ENCODE assay signal across 9 mouse cellular contexts in genomic region chr11:94565151-94565479, GRCm38 (mm10). TPM values are rescaled to one million over a fixed set of nuclear protein-coding genes. Genes with fewer than 3 reads are reported as not detected.
DNase-seq lines count a peak whose midpoint lies in the region; ATAC-seq lines count a peak whose summit lies in the region.
"Had no signal": no experiment of that assay in that cellular context is flagged by ENCODE, and none has a peak within 500 bp of the region (broad histone marks: within the 10 kb centered on the region; RNA-seq: fewer than 3 reads in every experiment).

No protein-coding gene starts in this region.

- H3K4me2 ChIP-seq in heart, embryonic 14.5 days (ENCODE audit: low read length) = peak overlapping the region; percentile 73
- H3K4me2 ChIP-seq in intestine, embryonic 15.5 days (replicated peaks) = peak overlapping the region; percentile 55
- peak overlapping the region; percentile 42 for H3K4me2 ChIP-seq in midbrain, embryonic 11.5 days

- no peak for DNase-seq in heart, postnatal 25 days (ENCODE audit: low spot score)
- peak; percentile 60 for DNase-seq in R1 (ENCODE audit: low read depth, low spot score)
- no peak for DNase-seq in midbrain, embryonic 11.5 days (ENCODE audit: low spot score, missing footprints)
- no peak for DNase-seq in layer of hippocampus, adult 9-11 months
- DNase-seq in spleen, postnatal 36 days (ENCODE audit: low spot score in 2 of 2) = no peak
- DNase-seq in adrenal gland, adult 18-20 months (ENCODE audit: low spot score in 2 of 2) = no peak

- H3K9me3 ChIP-seq in heart, embryonic 14.5 days (ENCODE audit: control insufficient read depth, low read length) = no peaks in the 10 kb centered on the region
- no peaks in the 10 kb centered on the region for H3K9me3 ChIP-seq in intestine, embryonic 15.5 days
- H3K9me3 ChIP-seq in midbrain, embryonic 11.5 days (ENCODE audit: control insufficient read depth, low read length) = no peaks in the 10 kb centered on the region

- H3K9ac ChIP-seq in heart, embryonic 14.5 days (ENCODE audit: low read length) = peak overlapping the region; percentile 67
- peak overlapping the region; percentile 31; the same call in 1 of the 2 replicates for H3K9ac ChIP-seq in intestine, embryonic 15.5 days
- H3K9ac ChIP-seq in midbrain, embryonic 11.5 days (ENCODE audit: low read length) = peak overlapping the region; percentile 46; the same call in 1 of the 2 replicates

- 10% methylated on average over 16 of the region's 16 CpGs for WGBS in heart, embryonic 14.5 days
- WGBS in intestine, embryonic 15.5 days = 23% methylated on average over 16 of the region's 16 CpGs
- 15% methylated on average over 16 of the region's 16 CpGs for WGBS in midbrain, embryonic 11.5 days

- H3K4me1 ChIP-seq in heart, embryonic 14.5 days (ENCODE audit: control insufficient read depth in 2 of 2, insufficient read depth in 2 of 2, low read length in 2 of 2) = peaks cover 12 to 14% of the 10 kb centered on the region in 2 experiments
- peaks cover 23% of the 10 kb centered on the region for H3K4me1 ChIP-seq in intestine, embryonic 15.5 days (replicated peaks)
- H3K4me1 ChIP-seq in midbrain, embryonic 11.5 days (ENCODE audit: control insufficient read depth, insufficient read depth, low read length) = peaks cover 4% of the 10 kb centered on the region; the same call in 1 of the 2 replicates

- 0 out of 2 replicates have a peak, but pooled peaks cover 10% of the 10 kb centered on the region for H3K36me3 ChIP-seq in heart, embryonic 14.5 days (ENCODE audit: control insufficient read depth, insufficient read depth, low read length)
- H3K36me3 ChIP-seq in intestine, embryonic 15.5 days = no peaks in the 10 kb centered on the region
- no peaks in the 10 kb centered on the region for H3K36me3 ChIP-seq in midbrain, embryonic 11.5 days (ENCODE audit: control insufficient read depth, insufficient read depth, low read length)

- ATAC-seq in heart, embryonic 14.5 days (ENCODE audit: insufficient number of reproducible peaks, insufficient read depth, low FRiP score, low read depth) = no peak
- peak; percentile 58 for ATAC-seq in intestine, embryonic 15.5 days
- ATAC-seq in midbrain, embryonic 11.5 days (ENCODE audit: low FRiP score) = no peak

- peak overlapping the region; percentile 30 for H3K4me3 ChIP-seq in heart, embryonic 14.5 days (ENCODE audit: control insufficient read depth in 1 of 2, insufficient read depth in 1 of 2, low read depth in 1 of 2, low read length in 2 of 2)
- peak overlapping the region; percentile 15; the same call in 1 of the 2 replicates for H3K4me3 ChIP-seq in intestine, embryonic 15.5 days (replicated peaks)
- peak overlapping the region; percentile 9; the same call in 1 of the 2 replicates for H3K4me3 ChIP-seq in midbrain, embryonic 11.5 days (ENCODE audit: low read depth, low read length)
- H3K4me3 ChIP-seq: erythroblast, embryonic 14.5 days had no signal

- peaks cover 15% of the 10 kb centered on the region for H3K27me3 ChIP-seq in heart, embryonic 14.5 days (ENCODE audit: control insufficient read depth, insufficient read depth, low read length)
- H3K27me3 ChIP-seq in intestine, embryonic 15.5 days (replicated peaks) = peaks cover 8% of the 10 kb centered on the region; the same call in 1 of the 2 replicates
- H3K27me3 ChIP-seq in midbrain, embryonic 11.5 days (ENCODE audit: control insufficient read depth, insufficient read depth, low read length) = peaks cover 21% of the 10 kb centered on the region

- H3K27ac ChIP-seq in heart, embryonic 14.5 days (replicated peaks in 1 of 2; ENCODE audit: control insufficient read depth in 1 of 2, insufficient read depth in 1 of 2, low read depth in 2 of 2, low read length in 2 of 2) = no peak overlapping the region
- no peak overlapping the region for H3K27ac ChIP-seq in intestine, embryonic 15.5 days
- H3K27ac ChIP-seq in midbrain, embryonic 11.5 days (ENCODE audit: low read depth, low read length) = no peak overlapping the region

- intact Hi-C loops in heart, postnatal 25 days (cut with DNase I) = no loop called here

RNA-seq across cellular contexts. Expression of gene Chad, which starts 0.3 kb away (rescaled TPM):
- 0.15 and 0.42 TPM in 2 replicates for polyA plus RNA-seq in heart, embryonic 14.5 days (2014; fragmentation: Nextera tagmentation; extraction: Ambion mirVana)
- total RNA-seq in heart, postnatal 25 days (2021) = 1 to 10 TPM; 1.5 TPM
- 1.0 and 1.4 TPM in 2 replicates for polyA plus RNA-seq in intestine, embryonic 15.5 days (2015; fragmentation: Nextera tagmentation; extraction: Ambion mirVana)
- polyA plus RNA-seq in midbrain, embryonic 11.5 days (2014; fragmentation: Nextera tagmentation; extraction: Ambion mirVana) = 0.20 and 0.30 TPM in 2 replicates
- not detected for total RNA-seq in adrenal gland, adult 18-20 months (2021)
- polyA plus RNA-seq: erythroblast, embryonic 14.5 days had no signal

RNA-seq across cellular contexts. Expression of gene Rsad1, which starts 16.1 kb away (rescaled TPM):
- polyA plus RNA-seq in heart, embryonic 14.5 days (2014; fragmentation: Nextera tagmentation; extraction: Ambion mirVana) = 5.4 and 6.9 TPM in 2 replicates
- total RNA-seq in heart, postnatal 25 days (2021) = 10 to 100 TPM; 11.3 to 11.5 TPM
- polyA plus RNA-seq in intestine, embryonic 15.5 days (2015; fragmentation: Nextera tagmentation; extraction: Ambion mirVana) = 2.8 and 3.4 TPM in 2 replicates
- polyA plus RNA-seq in midbrain, embryonic 11.5 days (2014; fragmentation: Nextera tagmentation; extraction: Ambion mirVana) = 3.7 and 3.9 TPM in 2 replicates
- total RNA-seq in adrenal gland, adult 18-20 months (2021) = 10 to 100 TPM; 12.2 to 16.7 TPM
- polyA plus RNA-seq: erythroblast, embryonic 14.5 days had no signal

RNA-seq across cellular contexts. Expression of gene Acsf2, which starts 36.6 kb away (rescaled TPM):
- polyA plus RNA-seq in heart, embryonic 14.5 days (2014; fragmentation: Nextera tagmentation; extraction: Ambion mirVana) = 3.9 and 4.0 TPM in 2 replicates
- 10 to 100 TPM; 16.2 to 18.3 TPM for total RNA-seq in heart, postnatal 25 days (2021)
- 3.0 and 4.2 TPM in 2 replicates for polyA plus RNA-seq in intestine, embryonic 15.5 days (2015; fragmentation: Nextera tagmentation; extraction: Ambion mirVana)
- polyA plus RNA-seq in midbrain, embryonic 11.5 days (2014; fragmentation: Nextera tagmentation; extraction: Ambion mirVana) = 4.9 TPM in 2 replicates
- 100 to 1,000 TPM; 143 to 171 TPM for total RNA-seq in adrenal gland, adult 18-20 months (2021)

RNA-seq across cellular contexts. Expression of gene Mycbpap, which starts 43.6 kb away (rescaled TPM):
- polyA plus RNA-seq in heart, embryonic 14.5 days (2014; fragmentation: Nextera tagmentation; extraction: Ambion mirVana) = 4.7 and 6.6 TPM in 2 replicates
- total RNA-seq in heart, postnatal 25 days (2021) = 1 to 10 TPM in 1 of 2 experiments, under 1 TPM in 1; 0.68 to 1.1 TPM
- 2.0 and 2.2 TPM in 2 replicates for polyA plus RNA-seq in intestine, embryonic 15.5 days (2015; fragmentation: Nextera tagmentation; extraction: Ambion mirVana)
- polyA plus RNA-seq in midbrain, embryonic 11.5 days (2014; fragmentation: Nextera tagmentation; extraction: Ambion mirVana) = 3.7 and 4.1 TPM in 2 replicates
- total RNA-seq in adrenal gland, adult 18-20 months (2021) = 10 to 100 TPM in 1 of 2 experiments, 1 to 10 TPM in 1; 7.4 to 12.4 TPM
- polyA plus RNA-seq: erythroblast, embryonic 14.5 days had no signal
